Mouse (Mus musculus) small intestine, adult 2 months (tissue): ENCODE data around the gene Plce1.
"Not testable (repeated sequence)": the region's sequence is repeated elsewhere in the genome, so short reads cannot be mapped to it uniquely, and the experiment has no call there.

Experiments
- CTCF ChIP-seq: fragments of 200-500 bp; IDR thresholded peaks from 2 replicates; pipeline ENCODE4 v1.5.1; 2012; ENCODE audit warnings: low read depth, mild to moderate bottlenecking, control low read depth, inconsistent platforms, low read length, moderate library complexity, mixed read lengths; ENCODE audit not compliant: insufficient replicate concordance, insufficient read length; ENCODE audit errors: extremely low read depth
- POLR2A ChIP-seq: fragments of 200-500 bp; IDR thresholded peaks from 2 replicates; pipeline ENCODE4 v1.6.1; 2012; ENCODE audit warnings: low read depth, mild to moderate bottlenecking, control low read depth, inconsistent platforms, low read length, moderate library complexity

DNA sequence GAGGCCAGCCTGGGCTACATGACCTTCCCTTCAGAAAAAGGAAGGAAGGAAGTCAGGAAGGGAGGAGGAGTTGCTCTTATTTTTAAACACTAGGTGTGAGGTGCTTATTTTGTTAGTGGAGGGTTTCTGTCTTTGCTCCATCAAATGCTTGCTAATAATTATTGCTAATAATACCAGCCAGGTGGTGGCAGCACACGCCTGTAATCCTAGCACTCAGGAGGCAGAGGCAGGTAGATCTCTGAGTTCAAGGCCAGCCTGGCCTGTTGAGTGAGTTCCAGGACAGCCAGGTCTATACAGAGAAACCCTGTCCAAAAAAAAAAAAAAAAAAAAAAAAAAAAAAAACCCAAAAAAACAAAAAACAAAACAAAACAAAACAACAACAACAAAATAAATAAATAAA, 81.0 kb downstream of the Plce1 start:
- TF ChIP-seq CTCF, POLR2A: not testable (repeated sequence)
